18 mouse cellular contexts compared by ENCODE assay signal in genomic region chr10:67296482-67297152, GRCm38 (mm10). TPM values are rescaled to one million over a fixed set of nuclear protein-coding genes. Genes with fewer than 3 reads are reported as not detected.
A peak's percentile ranks its signal among the peaks of the same experiment; 100 is the strongest.
DNase-seq lines count a peak whose midpoint lies in the region; ATAC-seq and TF ChIP-seq lines count a peak whose summit lies in the region.
"Had no signal": no experiment of that assay in that cellular context is flagged by ENCODE, and none has a peak within 500 bp of the region (broad histone marks: within the 10 kb centered on the region; RNA-seq: fewer than 3 reads in every experiment).

No protein-coding gene starts in this region.

- TF ChIP-seq CTCF in hindbrain, postnatal 0 days (IDR thresholded peaks at IDR 0.05; ENCODE audit: low read depth) = no peak
- TF ChIP-seq CTCF in stomach, postnatal 0 days (IDR thresholded peaks at IDR 0.05; ENCODE audit: low read depth) = no peak

- H3K36me3 ChIP-seq in hindbrain, embryonic 10.5 days = no peaks in the 10 kb centered on the region
- H3K36me3 ChIP-seq in hindbrain, postnatal 0 days (ENCODE audit: insufficient read depth, low read length) = no peaks in the 10 kb centered on the region
- H3K36me3 ChIP-seq in stomach, postnatal 0 days (ENCODE audit: control insufficient read depth, insufficient read depth, low read length) = no peaks in the 10 kb centered on the region

- no peaks in the 10 kb centered on the region for H3K9me3 ChIP-seq in hindbrain, embryonic 10.5 days
- H3K9me3 ChIP-seq in hindbrain, postnatal 0 days (ENCODE audit: low read length) = no peaks in the 10 kb centered on the region
- H3K9me3 ChIP-seq in stomach, postnatal 0 days (ENCODE audit: control insufficient read depth, low read length) = no peaks in the 10 kb centered on the region
- H3K9me3 ChIP-seq: forebrain, embryonic 13.5 days had no signal

- ATAC-seq in inflammation-experienced regulatory T-cells, adult 6 months = peak; percentile 66
- peak; percentile 18; the same call in 1 of the 2 replicates for ATAC-seq in megakaryocyte progenitor cell, adult 5-6 weeks (replicated peaks; ENCODE audit: poor library complexity)
- ATAC-seq in hindbrain, postnatal 0 days = no peak
- no peak for ATAC-seq in stomach, postnatal 0 days (ENCODE audit: low FRiP score, low TSS enrichment)
- ATAC-seq: forebrain, embryonic 13.5 days; midbrain, embryonic 16.5 days had no signal

- TF ChIP-seq EP300 in stomach, postnatal 0 days (optimal IDR thresholded peaks at IDR 0.05) = no peak

- WGBS in hindbrain, embryonic 10.5 days = 90% methylated on average over 8 of the region's 8 CpGs
- WGBS in hindbrain, postnatal 0 days = 84% methylated on average over 8 of the region's 8 CpGs
- 83% methylated on average over 8 of the region's 8 CpGs for WGBS in stomach, postnatal 0 days

- H3K9ac ChIP-seq in hindbrain, postnatal 0 days (replicated peaks; ENCODE audit: low read length) = no peak overlapping the region
- no peak overlapping the region for H3K9ac ChIP-seq in stomach, postnatal 0 days (ENCODE audit: low read length)
- H3K9ac ChIP-seq: forebrain, embryonic 13.5 days had no signal

- H3K4me1 ChIP-seq in hindbrain, embryonic 10.5 days (replicated peaks) = no peaks in the 10 kb centered on the region
- no peaks in the 10 kb centered on the region for H3K4me1 ChIP-seq in hindbrain, postnatal 0 days (ENCODE audit: insufficient read depth, low read length)
- H3K4me1 ChIP-seq in stomach, postnatal 0 days (replicated peaks; ENCODE audit: control insufficient read depth, insufficient read depth) = no peaks in the 10 kb centered on the region
- H3K4me1 ChIP-seq: forebrain, embryonic 13.5 days had no signal

- no peak overlapping the region for H3K4me2 ChIP-seq in hindbrain, postnatal 0 days (ENCODE audit: low read depth, low read length)
- H3K4me2 ChIP-seq in stomach, postnatal 0 days (replicated peaks; ENCODE audit: low read depth) = no peak overlapping the region
- H3K4me2 ChIP-seq: forebrain, embryonic 13.5 days had no signal

- no peaks in the 10 kb centered on the region for H3K27me3 ChIP-seq in hindbrain, embryonic 10.5 days (ENCODE audit: insufficient read depth, poor library complexity, severe bottlenecking)
- no peaks in the 10 kb centered on the region for H3K27me3 ChIP-seq in hindbrain, postnatal 0 days (ENCODE audit: insufficient read depth, low read length)
- H3K27me3 ChIP-seq in stomach, postnatal 0 days (ENCODE audit: control insufficient read depth, insufficient read depth, low read length) = no peaks in the 10 kb centered on the region
- H3K27me3 ChIP-seq: forebrain, embryonic 13.5 days had no signal

- H3K27ac ChIP-seq in hindbrain, embryonic 10.5 days = no peak overlapping the region
- no peak overlapping the region for H3K27ac ChIP-seq in hindbrain, postnatal 0 days
- H3K27ac ChIP-seq in stomach, postnatal 0 days (replicated peaks) = no peak overlapping the region
- H3K27ac ChIP-seq: forebrain, embryonic 13.5 days had no signal

- no peak overlapping the region for H3K4me3 ChIP-seq in hindbrain, embryonic 10.5 days
- no peak overlapping the region for H3K4me3 ChIP-seq in hindbrain, postnatal 0 days (ENCODE audit: low read length)
- no peak overlapping the region for H3K4me3 ChIP-seq in stomach, postnatal 0 days (ENCODE audit: low read depth, low read length)
- H3K4me3 ChIP-seq: forebrain, embryonic 13.5 days had no signal

- peak; percentile 23 for DNase-seq in CD4-positive, CD25-positive, alpha-beta regulatory T cell, adult 2 months (ENCODE audit: low read depth, low spot score)
- DNase-seq in MEL-GATA-1-ER (ENCODE audit: extremely low read depth, low read depth) = peak; percentile 76
- DNase-seq in hindbrain, embryonic 10.5 days (ENCODE audit: low spot score) = no peak
- no peak for DNase-seq in hindbrain, postnatal 0 days (ENCODE audit: low spot score)
- DNase-seq in stomach, postnatal 0 days (ENCODE audit: low spot score) = no peak
- no peak for DNase-seq in kidney, postnatal 36 days
- DNase-seq: adrenal gland, postnatal 36 days; cerebellum, adult 18-20 months; cerebellum, postnatal 25 days; gastrocnemius, postnatal 36 days; kidney, postnatal 4 days; lung, adult 2 months; right cerebral cortex, adult 18-20 months; thymus, adult 2 months had no signal

RNA-seq across cellular contexts. Expression of gene Nrbf2, which starts 11.5 kb away (rescaled TPM):
- 10 to 100 TPM; 30.7 to 35.8 (median 32.9) TPM for polyA plus RNA-seq in inflammation-experienced regulatory T-cells, adult 6 months (2017; shearing (Covaris generic))
- 32.2 and 33.6 TPM in 2 replicates for total RNA-seq in megakaryocyte progenitor cell, adult 5-6 weeks (2015)
- 13.2 and 21.9 TPM in 2 replicates for total RNA-seq in megakaryocyte progenitor cell, adult 5-6 weeks (2017)
- 36.9 and 41.2 TPM in 2 replicates for polyA plus RNA-seq in hindbrain, embryonic 10.5 days (2016; fragmentation: Nextera tagmentation; extraction: Ambion mirVana)
- 10.5 and 10.6 TPM in 2 replicates for total RNA-seq in hindbrain, postnatal 0 days (2014; rRNA removed)
- 31.1 and 33.9 TPM in 2 replicates for polyA plus RNA-seq in hindbrain, postnatal 0 days (2015; fragmentation: Nextera tagmentation; extraction: Ambion mirVana)
- 34.6 and 35.5 TPM in 2 replicates for polyA plus RNA-seq in stomach, postnatal 0 days (2015; fragmentation: Nextera tagmentation; extraction: Ambion mirVana)

Comparison
In these comparisons a context has a peak if more than half of its experiments do, and no peak if none do; other contexts are left out.
1. DNase-seq: peak in CD4-positive, CD25-positive, alpha-beta regulatory T cell, adult 2 months (single experiment) and MEL-GATA-1-ER (single experiment); none in hindbrain, embryonic 10.5 days (single experiment), hindbrain, postnatal 0 days (single experiment), stomach, postnatal 0 days (single experiment) and kidney, postnatal 36 days (0 of 2).
2. ATAC-seq: peak in inflammation-experienced regulatory T-cells, adult 6 months (single experiment) and megakaryocyte progenitor cell, adult 5-6 weeks (single experiment); none in hindbrain, postnatal 0 days (single experiment) and stomach, postnatal 0 days (single experiment).